Mouse (Mus musculus): Measurements from ENCODE around the gene Tent2. TPM values are rescaled to one million over a fixed set of nuclear protein-coding genes. Genes with fewer than 3 reads are reported as not detected.
"Not testable (repeated sequence)": the region's sequence is repeated elsewhere in the genome, so short reads cannot be mapped to it uniquely, and the experiment has no call there.

Tent2 gene
- polyA plus RNA-seq, 1 experiment from 2014 or later: 55.4 TPM

- H3K4me3 ChIP-seq (ENCODE audit: low read length): peak overlapping the region; percentile 83
- no peak; the same call in 1 of the 2 replicates for ATAC-seq (ENCODE audit: low read depth)
- no peaks in the 10 kb centered on the region for H3K9me3 ChIP-seq (ENCODE audit: control insufficient read depth, low read length)
- WGBS: 63% methylated on average over 5 of the region's 5 CpGs
- H3K4me1 ChIP-seq (replicated peaks; ENCODE audit: control insufficient read depth, insufficient read depth, low read length): peaks cover 16% of the 10 kb centered on the region
- peak overlapping the region; percentile 97 for H3K27ac ChIP-seq (ENCODE audit: low read length)
- H3K9ac ChIP-seq (ENCODE audit: low read length): peak overlapping the region; percentile 69
- H3K36me3 ChIP-seq (ENCODE audit: control insufficient read depth, insufficient read depth, low read length): no peaks in the 10 kb centered on the region
- H3K4me2 ChIP-seq (ENCODE audit: low read depth, low read length): peak overlapping the region; percentile 75
- H3K27me3 ChIP-seq (ENCODE audit: control insufficient read depth, insufficient read depth, low read depth, low read length): no peaks in the 10 kb centered on the region
These were observed 451 bp upstream of the Tent2 start for GRCm38 (mm10) chr13:93192646-93193026.

DNA sequence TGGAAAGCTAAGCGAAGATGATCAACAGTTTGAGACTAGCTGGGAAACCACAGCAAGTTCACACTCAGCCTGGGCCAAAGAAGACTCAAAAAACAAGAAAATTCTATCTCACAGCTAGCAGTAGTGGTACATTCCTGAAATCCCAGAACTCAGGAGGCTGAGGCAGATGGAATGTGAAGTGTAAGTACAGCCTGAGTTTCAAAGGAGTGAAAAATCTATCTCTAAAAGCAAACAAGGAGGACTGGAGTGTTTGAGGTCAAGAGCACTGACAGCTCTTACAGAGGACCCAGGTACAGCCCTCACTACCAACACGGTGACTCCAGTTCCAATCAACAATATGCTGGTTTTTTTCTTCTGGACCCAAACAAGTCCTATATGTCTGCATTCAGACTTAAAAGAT lies 2.8 kb downstream of the Tent2 start:
- Histone ChIP-seq H3K4me1 (replicated peaks; ENCODE audit: control insufficient read depth, insufficient read depth, low read length) (peaks cover 16% of the 10 kb centered on the region), H3K9me3 (ENCODE audit: control insufficient read depth, low read length) (no peaks in the 10 kb centered on the region), H3K27me3 (ENCODE audit: control insufficient read depth, insufficient read depth, low read depth, low read length) (no peaks in the 10 kb centered on the region), H3K36me3 (ENCODE audit: control insufficient read depth, insufficient read depth, low read length) (no peaks in the 10 kb centered on the region), H3K9ac (ENCODE audit: low read length) (no peak overlapping the region), H3K27ac (ENCODE audit: low read length) (peak overlapping the region; percentile 56), H3K4me2 (ENCODE audit: low read depth, low read length) (peak overlapping the region; percentile 40; the same call in 1 of the 2 replicates), H3K4me3 (ENCODE audit: low read length) (no peak overlapping the region)
- WGBS: 56% methylated on average over 2 of the region's 2 CpGs
- no peak for ATAC-seq (ENCODE audit: low read depth)

DNA sequence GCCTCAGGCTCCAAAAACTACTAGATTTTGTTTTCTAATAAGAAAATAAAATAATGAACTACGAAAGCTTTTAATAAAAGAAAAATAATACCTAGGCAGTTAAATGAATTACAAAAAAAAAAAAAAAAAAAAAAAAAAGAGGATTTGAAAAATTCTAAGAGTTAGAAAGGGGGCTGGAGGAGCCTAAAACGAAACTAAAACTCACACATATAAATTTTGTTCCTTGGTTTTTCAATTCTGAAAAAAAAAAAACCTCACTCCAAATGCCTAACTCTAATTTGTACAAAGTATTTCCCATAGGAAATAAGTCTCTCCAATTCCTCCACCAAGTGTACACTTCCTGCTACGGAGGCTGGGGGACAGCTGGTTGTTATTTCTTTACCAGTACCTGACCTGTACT lies 3.4 kb downstream of the Tent2 start:
- no peak for ATAC-seq (ENCODE audit: low read depth)
- Histone ChIP-seq H3K4me1 (replicated peaks; ENCODE audit: control insufficient read depth, insufficient read depth, low read length) (peaks cover 16% of the 10 kb centered on the region), H3K9ac (ENCODE audit: low read length) (no peak overlapping the region), H3K27ac (ENCODE audit: low read length) (peak overlapping the region; percentile 56), H3K36me3 (ENCODE audit: control insufficient read depth, insufficient read depth, low read length) (no peaks in the 10 kb centered on the region), H3K4me2 (ENCODE audit: low read depth, low read length) (peak overlapping the region; percentile 40), H3K27me3 (ENCODE audit: control insufficient read depth, insufficient read depth, low read depth, low read length) (no peaks in the 10 kb centered on the region), H3K4me3 (ENCODE audit: low read length) (no peak overlapping the region), H3K9me3 (ENCODE audit: control insufficient read depth, low read length) (no peaks in the 10 kb centered on the region)
- WGBS: 67% methylated on average over 3 of the region's 3 CpGs

DNA sequence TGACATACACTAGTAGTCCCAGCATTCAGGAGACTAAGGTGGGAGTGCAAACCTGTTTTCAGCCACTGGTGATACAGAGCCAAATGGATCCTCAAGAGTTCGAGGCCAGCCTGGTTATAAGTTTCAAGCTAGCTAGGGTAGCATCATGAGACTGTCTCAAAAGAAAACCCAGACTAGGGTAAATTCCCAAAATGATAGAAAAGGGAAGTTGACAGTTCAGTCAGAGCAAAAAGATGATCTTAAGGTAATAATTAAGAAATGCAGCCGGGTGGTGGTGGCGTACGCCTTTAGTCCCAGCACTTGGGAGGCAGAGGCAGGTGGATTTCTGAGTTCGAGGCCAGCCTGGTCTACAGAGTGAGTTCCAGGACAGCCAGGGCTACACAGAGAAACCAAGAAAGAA lies 4.4 kb downstream of the Tent2 start:
- H3K36me3 ChIP-seq (ENCODE audit: control insufficient read depth, insufficient read depth, low read length); H3K9me3 ChIP-seq (ENCODE audit: control insufficient read depth, low read length); ATAC-seq (ENCODE audit: low read depth); H3K27ac ChIP-seq (ENCODE audit: low read length); H3K4me2 ChIP-seq (ENCODE audit: low read depth, low read length); H3K4me3 ChIP-seq (ENCODE audit: low read length); H3K9ac ChIP-seq (ENCODE audit: low read length); H3K27me3 ChIP-seq (ENCODE audit: control insufficient read depth, insufficient read depth, low read depth, low read length): not testable (repeated sequence)
- H3K4me1 ChIP-seq (replicated peaks; ENCODE audit: control insufficient read depth, insufficient read depth, low read length): peaks cover 16% of the 10 kb centered on the region
- WGBS: 95% methylated on average over 5 of the region's 5 CpGs

DNA sequence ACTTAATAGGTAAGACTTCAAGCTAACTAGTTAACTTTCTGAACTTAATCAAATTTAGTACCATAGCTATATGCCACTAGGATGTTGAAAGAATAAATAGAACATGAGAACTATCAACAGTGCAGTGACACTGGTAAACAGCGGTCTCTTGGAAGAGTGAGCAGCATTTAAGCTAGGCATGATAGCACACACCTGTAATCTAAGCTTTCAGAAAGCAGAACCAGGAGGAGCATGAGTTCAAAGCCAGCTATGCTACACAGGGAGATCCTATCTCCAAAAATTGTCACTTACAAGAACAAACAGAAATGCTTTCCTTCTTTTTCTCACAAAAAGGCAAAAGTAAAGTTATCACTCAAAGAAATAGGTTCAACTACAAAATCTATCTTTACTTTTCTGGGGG lies 11.8 kb downstream of the Tent2 start:
- Histone ChIP-seq H3K4me2 (ENCODE audit: low read depth, low read length) (no peak overlapping the region), H3K36me3 (ENCODE audit: control insufficient read depth, insufficient read depth, low read length) (peaks cover 7% of the 10 kb centered on the region; the same call in 1 of the 2 replicates), H3K4me3 (ENCODE audit: low read length) (no peak overlapping the region), H3K27ac (ENCODE audit: low read length) (no peak overlapping the region), H3K9me3 (ENCODE audit: control insufficient read depth, low read length) (no peaks in the 10 kb centered on the region), H3K9ac (ENCODE audit: low read length) (no peak overlapping the region), H3K27me3 (ENCODE audit: control insufficient read depth, insufficient read depth, low read depth, low read length) (no peaks in the 10 kb centered on the region), H3K4me1 (replicated peaks; ENCODE audit: control insufficient read depth, insufficient read depth, low read length) (no peaks in the 10 kb centered on the region)
- no peak for ATAC-seq (ENCODE audit: low read depth)
- WGBS: 83% methylated on average over 1 of the region's 1 CpGs

- H3K9ac ChIP-seq (ENCODE audit: low read length): no peak overlapping the region
- H3K4me3 ChIP-seq (ENCODE audit: low read length): no peak overlapping the region
- H3K36me3 ChIP-seq (ENCODE audit: control insufficient read depth, insufficient read depth, low read length): peaks cover 10% of the 10 kb centered on the region; the same call in 1 of the 2 replicates
- H3K27me3 ChIP-seq (ENCODE audit: control insufficient read depth, insufficient read depth, low read depth, low read length): no peaks in the 10 kb centered on the region
- H3K27ac ChIP-seq (ENCODE audit: low read length): no peak overlapping the region
- H3K9me3 ChIP-seq (ENCODE audit: control insufficient read depth, low read length): no peaks in the 10 kb centered on the region
- no peak overlapping the region for H3K4me2 ChIP-seq (ENCODE audit: low read depth, low read length)
- 87% methylated on average over 2 of the region's 2 CpGs for WGBS
- H3K4me1 ChIP-seq (replicated peaks; ENCODE audit: control insufficient read depth, insufficient read depth, low read length): no peaks in the 10 kb centered on the region
- ATAC-seq (ENCODE audit: low read depth): no peak
These were observed 12.7 kb downstream of the Tent2 start for GRCm38 (mm10) chr13:93179522-93179921.

GRCm38 (mm10) chr13:93177571-93177970 lies 14.6 kb downstream of the Tent2 start:
- Histone ChIP-seq H3K9me3 (ENCODE audit: control insufficient read depth, low read length) (no peaks in the 10 kb centered on the region), H3K4me2 (ENCODE audit: low read depth, low read length) (no peak overlapping the region), H3K9ac (ENCODE audit: low read length) (no peak overlapping the region), H3K4me3 (ENCODE audit: low read length) (no peak overlapping the region), H3K27me3 (ENCODE audit: control insufficient read depth, insufficient read depth, low read depth, low read length) (no peaks in the 10 kb centered on the region), H3K36me3 (ENCODE audit: control insufficient read depth, insufficient read depth, low read length) (peaks cover 13% of the 10 kb centered on the region), H3K27ac (ENCODE audit: low read length) (no peak overlapping the region), H3K4me1 (replicated peaks; ENCODE audit: control insufficient read depth, insufficient read depth, low read length) (no peaks in the 10 kb centered on the region)
- no peak for ATAC-seq (ENCODE audit: low read depth)

- Histone ChIP-seq H3K9ac (ENCODE audit: low read length) (no peak overlapping the region), H3K27me3 (ENCODE audit: control insufficient read depth, insufficient read depth, low read depth, low read length) (no peaks in the 10 kb centered on the region), H3K4me2 (ENCODE audit: low read depth, low read length) (no peak overlapping the region), H3K9me3 (ENCODE audit: control insufficient read depth, low read length) (no peaks in the 10 kb centered on the region), H3K27ac (ENCODE audit: low read length) (no peak overlapping the region), H3K4me1 (replicated peaks; ENCODE audit: control insufficient read depth, insufficient read depth, low read length) (no peaks in the 10 kb centered on the region), H3K36me3 (ENCODE audit: control insufficient read depth, insufficient read depth, low read length) (peaks cover 17% of the 10 kb centered on the region), H3K4me3 (ENCODE audit: low read length) (no peak overlapping the region)
- ATAC-seq (ENCODE audit: low read depth): no peak
- 86% methylated on average over 4 of the region's 4 CpGs for WGBS
These were observed 28.9 kb downstream of the Tent2 start for GRCm38 (mm10) chr13:93163303-93163702.

DNA sequence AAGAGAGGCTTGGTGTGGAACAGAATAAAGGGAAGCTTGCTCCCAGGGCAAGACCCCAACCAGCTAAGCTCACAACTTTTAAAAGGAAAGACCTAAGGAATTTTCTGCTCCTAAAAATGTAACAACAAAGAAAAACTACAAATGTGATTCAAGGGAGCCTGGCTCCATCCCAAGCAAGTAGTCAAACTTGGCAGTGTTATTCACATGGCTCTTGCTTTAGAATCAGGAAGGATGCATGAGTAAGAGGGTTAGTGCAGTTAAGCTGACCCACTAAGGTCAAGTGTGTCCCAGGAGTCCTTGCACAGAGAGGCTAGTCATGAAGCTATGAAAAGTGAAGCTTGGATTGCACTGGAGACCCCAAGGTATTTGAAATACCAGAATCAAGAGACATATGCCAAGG lies 29.7 kb downstream of the Tent2 start:
- ATAC-seq (ENCODE audit: low read depth): no peak

DNA sequence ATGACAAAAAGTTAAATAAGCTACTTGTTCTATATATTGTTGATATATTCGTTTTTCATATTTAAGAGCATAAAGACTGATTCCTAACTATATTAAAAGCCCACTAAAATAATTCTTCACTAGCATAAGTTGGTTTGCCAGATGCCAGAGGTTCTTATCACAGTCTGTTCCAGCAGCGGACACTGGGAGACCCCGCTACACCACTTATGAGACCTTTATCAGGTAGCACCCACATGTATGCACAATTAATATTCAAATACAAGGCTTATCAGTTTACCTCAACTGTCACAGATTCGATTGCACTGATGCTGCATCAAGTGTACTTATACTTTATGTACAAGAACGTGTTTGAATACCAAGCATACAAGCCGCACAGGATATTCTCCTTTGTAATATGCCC lies 33.9 kb downstream of the Tent2 start:
- Histone ChIP-seq H3K27ac (ENCODE audit: low read length) (no peak overlapping the region), H3K4me1 (replicated peaks; ENCODE audit: control insufficient read depth, insufficient read depth, low read length) (no peaks in the 10 kb centered on the region), H3K4me3 (ENCODE audit: low read length) (no peak overlapping the region), H3K27me3 (ENCODE audit: control insufficient read depth, insufficient read depth, low read depth, low read length) (no peaks in the 10 kb centered on the region), H3K4me2 (ENCODE audit: low read depth, low read length) (no peak overlapping the region), H3K9me3 (ENCODE audit: control insufficient read depth, low read length) (no peaks in the 10 kb centered on the region), H3K9ac (ENCODE audit: low read length) (no peak overlapping the region), H3K36me3 (ENCODE audit: control insufficient read depth, insufficient read depth, low read length) (peaks cover 12% of the 10 kb centered on the region)
- WGBS: 92% methylated on average over 6 of the region's 6 CpGs
- ATAC-seq (ENCODE audit: low read depth): no peak

More for the DNA sequence above, 29.7 kb downstream of the Tent2 start:
- Histone ChIP-seq H3K4me1 (replicated peaks; ENCODE audit: control insufficient read depth, insufficient read depth, low read length) (no peaks in the 10 kb centered on the region), H3K9ac (ENCODE audit: low read length) (no peak overlapping the region), H3K4me2 (ENCODE audit: low read depth, low read length) (no peak overlapping the region), H3K27ac (ENCODE audit: low read length) (no peak overlapping the region), H3K36me3 (ENCODE audit: control insufficient read depth, insufficient read depth, low read length) (peaks cover 17% of the 10 kb centered on the region), H3K27me3 (ENCODE audit: control insufficient read depth, insufficient read depth, low read depth, low read length) (no peaks in the 10 kb centered on the region), H3K4me3 (ENCODE audit: low read length) (no peak overlapping the region), H3K9me3 (ENCODE audit: control insufficient read depth, low read length) (no peaks in the 10 kb centered on the region)

Measured in lung, embryonic 16.5 days (tissue).